In genomic region chr11:77875847-77876759, GRCm38 (mm10) we compare ENCODE assay signal across 8 mouse cellular contexts. TPM values are rescaled to one million over a fixed set of nuclear protein-coding genes. Genes with fewer than 3 reads are reported as not detected.
A peak's percentile ranks its signal among the peaks of the same experiment; 100 is the strongest.
DNase-seq lines count a peak whose midpoint lies in the region; ATAC-seq and TF ChIP-seq lines count a peak whose summit lies in the region.

No protein-coding gene starts in this region.

- no peak overlapping the region for H3K4me3 ChIP-seq in kidney, adult 2 months (ENCODE audit: insufficient read depth, low read depth, low read length)
- no peak overlapping the region for H3K4me3 ChIP-seq in kidney, embryonic 16.5 days (ENCODE audit: low read length)
- no peak overlapping the region for H3K4me3 ChIP-seq in neural tube, embryonic 14.5 days (ENCODE audit: low read depth, low read length)
- H3K4me3 ChIP-seq in lung, postnatal 0 days (ENCODE audit: low read depth, low read length), result no peak overlapping the region

- no peak for ATAC-seq in kidney, embryonic 16.5 days (ENCODE audit: low FRiP score, low TSS enrichment)
- no peak for ATAC-seq in neural tube, embryonic 14.5 days (ENCODE audit: low read depth)
- ATAC-seq in lung, postnatal 0 days, result no peak

- H3K9ac ChIP-seq in kidney, embryonic 16.5 days (replicated peaks; ENCODE audit: low read length), result no peak overlapping the region
- no peak overlapping the region for H3K9ac ChIP-seq in neural tube, embryonic 14.5 days (replicated peaks; ENCODE audit: low read depth, low read length)
- no peak overlapping the region for H3K9ac ChIP-seq in lung, postnatal 0 days (replicated peaks; ENCODE audit: low read depth)

- no peak for TF ChIP-seq CTCF in kidney, adult 2 months (conservative IDR thresholded peaks at IDR 0.05; ENCODE audit: insufficient read depth, insufficient read length, low read depth, low read length)
- no peak for TF ChIP-seq CTCF in lung, postnatal 0 days (IDR thresholded peaks at IDR 0.05)

- DNase-seq in kidney, adult 2 months, result no peak
- DNase-seq in cerebellum, adult 8-10 months, result peak; percentile 55
- DNase-seq in heart, postnatal 4 days, result peak; percentile 41
- DNase-seq in ovary, postnatal 10 days (ENCODE audit: low spot score), result no peak
- no peak for DNase-seq in ovary, adult 18-20 months (ENCODE audit: low spot score)
- no peak for DNase-seq in lung, postnatal 0 days (ENCODE audit: low spot score)

- H3K27ac ChIP-seq in kidney, adult 2 months (ENCODE audit: insufficient read depth, low read depth, low read length), result peak overlapping the region; percentile 44; the same call in 1 of the 2 replicates
- no peak overlapping the region for H3K27ac ChIP-seq in kidney, embryonic 16.5 days (ENCODE audit: low read length)
- H3K27ac ChIP-seq in neural tube, embryonic 14.5 days (ENCODE audit: low read depth, low read length), result peak overlapping the region; percentile 0; the same call in 1 of the 2 replicates
- H3K27ac ChIP-seq in lung, postnatal 0 days (ENCODE audit: low read length), result no peak overlapping the region

- peaks cover 8% of the 10 kb centered on the region; the same call in 1 of the 2 replicates for H3K4me1 ChIP-seq in kidney, adult 2 months (ENCODE audit: control insufficient read depth, insufficient read depth, low read length)
- peaks cover 3% of the 10 kb centered on the region for H3K4me1 ChIP-seq in kidney, embryonic 16.5 days (ENCODE audit: insufficient read depth, low read length)
- H3K4me1 ChIP-seq in neural tube, embryonic 14.5 days (ENCODE audit: control insufficient read depth, insufficient read depth, low read length), result peaks cover 31% of the 10 kb centered on the region
- no peaks in the 10 kb centered on the region for H3K4me1 ChIP-seq in lung, postnatal 0 days (ENCODE audit: insufficient read depth, low read depth, low read length)

- H3K9me3 ChIP-seq in kidney, embryonic 16.5 days (ENCODE audit: low read length), result no peaks in the 10 kb centered on the region
- H3K9me3 ChIP-seq in neural tube, embryonic 14.5 days (ENCODE audit: control insufficient read depth, low read length), result no peaks in the 10 kb centered on the region
- no peaks in the 10 kb centered on the region for H3K9me3 ChIP-seq in lung, postnatal 0 days (ENCODE audit: low read length)

- H3K27me3 ChIP-seq in kidney, adult 2 months (replicated peaks; ENCODE audit: control insufficient read depth, insufficient read depth, low read length), result no peaks in the 10 kb centered on the region
- no peaks in the 10 kb centered on the region; the same call in 1 of the 2 replicates for H3K27me3 ChIP-seq in kidney, embryonic 16.5 days (ENCODE audit: insufficient read depth, low read length)
- H3K27me3 ChIP-seq in neural tube, embryonic 14.5 days (ENCODE audit: control insufficient read depth, insufficient read depth, low read length), result no peaks in the 10 kb centered on the region
- no peaks in the 10 kb centered on the region for H3K27me3 ChIP-seq in lung, postnatal 0 days (replicated peaks; ENCODE audit: insufficient read depth, low read length)

- TF ChIP-seq EP300 in lung, postnatal 0 days (IDR thresholded peaks at IDR 0.05), result no peak

- 58% methylated on average over 26 of the region's 26 CpGs for WGBS in kidney, adult 2 months
- WGBS in kidney, embryonic 16.5 days, result 64% methylated on average over 26 of the region's 26 CpGs
- 61% methylated on average over 26 of the region's 26 CpGs for WGBS in neural tube, embryonic 14.5 days
- WGBS in lung, postnatal 0 days, result 55% methylated on average over 26 of the region's 26 CpGs

- TF ChIP-seq POLR2A in kidney, adult 2 months (IDR thresholded peaks at IDR 0.05; ENCODE audit: low read depth, low read length), result no peak

- no peak overlapping the region for H3K4me2 ChIP-seq in kidney, embryonic 16.5 days (replicated peaks; ENCODE audit: low read depth, low read length)
- no peak overlapping the region for H3K4me2 ChIP-seq in neural tube, embryonic 14.5 days (ENCODE audit: low read depth, low read length)
- H3K4me2 ChIP-seq in lung, postnatal 0 days (replicated peaks; ENCODE audit: low read depth, low read length), result no peak overlapping the region

- H3K36me3 ChIP-seq in kidney, adult 2 months (ENCODE audit: control insufficient read depth, insufficient read depth, low read length), result no peaks in the 10 kb centered on the region
- no peaks in the 10 kb centered on the region for H3K36me3 ChIP-seq in kidney, embryonic 16.5 days (ENCODE audit: insufficient read depth, low read length)
- no peaks in the 10 kb centered on the region for H3K36me3 ChIP-seq in neural tube, embryonic 14.5 days (ENCODE audit: control insufficient read depth, insufficient read depth, low read length)
- no peaks in the 10 kb centered on the region for H3K36me3 ChIP-seq in lung, postnatal 0 days (ENCODE audit: insufficient read depth, low read length)

RNA-seq across cellular contexts. Expression of gene Pipox, which starts 17.8 kb away (rescaled TPM):
- polyA plus RNA-seq in kidney, adult 2 months (2012; rRNA removed), result 239 and 257 TPM in 2 replicates
- polyA plus RNA-seq in kidney, embryonic 16.5 days (2015; fragmentation: Nextera tagmentation; extraction: Ambion mirVana), result 14.7 and 16.0 TPM in 2 replicates
- total RNA-seq in heart, postnatal 4 days (2021), result 1 to 10 TPM; 1.9 to 2.5 TPM
- polyA plus RNA-seq in neural tube, embryonic 14.5 days (2014; fragmentation: Nextera tagmentation; extraction: Ambion mirVana), result 4.6 and 6.7 TPM in 2 replicates
- polyA plus RNA-seq in lung, postnatal 0 days (2015; fragmentation: Nextera tagmentation; extraction: Ambion mirVana), result 0.23 and 0.40 TPM in 2 replicates

RNA-seq across cellular contexts. Expression of gene Sez6, which starts 54.5 kb away (rescaled TPM):
- 0.12 and 0.27 TPM in 2 replicates for polyA plus RNA-seq in kidney, adult 2 months (2012; rRNA removed)
- 0.19 and 0.27 TPM in 2 replicates for polyA plus RNA-seq in kidney, embryonic 16.5 days (2015; fragmentation: Nextera tagmentation; extraction: Ambion mirVana)
- under 1 TPM; 0.14 to 0.19 TPM for total RNA-seq in heart, postnatal 4 days (2021)
- 121 and 145 TPM in 2 replicates for polyA plus RNA-seq in neural tube, embryonic 14.5 days (2014; fragmentation: Nextera tagmentation; extraction: Ambion mirVana)
- 0.04 and 0.06 TPM in 2 replicates for polyA plus RNA-seq in lung, postnatal 0 days (2015; fragmentation: Nextera tagmentation; extraction: Ambion mirVana)

Comparison
In these comparisons a context has a peak if more than half of its experiments do, and no peak if none do; other contexts are left out.
1. H3K27ac ChIP-seq: peak in kidney, adult 2 months (single experiment) and neural tube, embryonic 14.5 days (single experiment); none in kidney, embryonic 16.5 days (single experiment) and lung, postnatal 0 days (single experiment).
2. RNA of gene Pipox, which starts 17.8 kb away (polyA plus RNA-seq): 239 to 257 TPM in kidney, adult 2 months; 14.7 to 16.0 TPM in kidney, embryonic 16.5 days, 4.6 to 6.7 TPM in neural tube, embryonic 14.5 days and 0.23 to 0.40 TPM in lung, postnatal 0 days; every median in the first group is over 10 times any median in the second.
3. DNase-seq: peak in cerebellum, adult 8-10 months (single experiment) and heart, postnatal 4 days (single experiment); none in kidney, adult 2 months (single experiment), ovary, postnatal 10 days (single experiment), ovary, adult 18-20 months (single experiment) and lung, postnatal 0 days (single experiment).
4. RNA of gene Sez6, which starts 54.5 kb away (polyA plus RNA-seq): 121 to 145 TPM in neural tube, embryonic 14.5 days; 0.19 to 0.27 TPM in kidney, embryonic 16.5 days, 0.12 to 0.27 TPM in kidney, adult 2 months and 0.04 to 0.06 TPM in lung, postnatal 0 days; every median in the first group is over 10 times any median in the second.